Mouse (Mus musculus) layer of hippocampus, adult 8-10 months (tissue): ENCODE results near the gene Tnik. TPM values are rescaled to one million over a fixed set of nuclear protein-coding genes. Genes with fewer than 3 reads are reported as not detected.

Experiments
- DNase-seq, 2 experiments: peaks; one replicate each; pipeline ENCODE4 v3.0.0; 2022; ENCODE audit warnings: low spot score in 2 of 2
- microRNA-seq, 2 experiments: library from miRNA; unstranded; fragments of <30 nt; microRNA quantifications; one replicate each; pipeline ENCODE4 v1.2.0; 2022
- total RNA-seq, 4 experiments: library from RNA; stranded (reverse); gene quantifications; 2 replicates each; pipeline ENCODE4 v1.2.4; 2022

The Tnik gene
- total RNA-seq, 4 experiments from 2014 or later = 174 to 209 (median 197) TPM

DNA sequence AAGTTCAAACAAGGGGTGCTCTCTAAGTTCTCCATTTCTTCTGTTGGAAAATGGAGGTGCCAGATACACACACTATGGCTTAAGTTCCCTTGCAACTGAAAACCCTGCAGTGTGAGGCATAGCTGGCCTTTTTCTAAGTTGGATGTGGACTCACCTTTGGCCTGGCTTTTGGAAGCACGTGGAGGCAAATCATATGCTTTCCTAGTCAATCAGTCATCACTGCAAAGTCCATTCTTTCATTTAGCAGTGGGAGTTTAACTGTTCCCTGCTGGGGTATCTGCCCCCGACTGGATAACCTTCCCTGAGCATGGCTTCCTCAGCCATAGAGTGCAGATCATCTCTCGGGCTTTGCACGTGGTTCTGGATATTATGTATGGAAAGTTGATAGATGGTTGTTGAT, 436.6 kb downstream of the Tnik start:
- DNase-seq = no peak

DNA sequence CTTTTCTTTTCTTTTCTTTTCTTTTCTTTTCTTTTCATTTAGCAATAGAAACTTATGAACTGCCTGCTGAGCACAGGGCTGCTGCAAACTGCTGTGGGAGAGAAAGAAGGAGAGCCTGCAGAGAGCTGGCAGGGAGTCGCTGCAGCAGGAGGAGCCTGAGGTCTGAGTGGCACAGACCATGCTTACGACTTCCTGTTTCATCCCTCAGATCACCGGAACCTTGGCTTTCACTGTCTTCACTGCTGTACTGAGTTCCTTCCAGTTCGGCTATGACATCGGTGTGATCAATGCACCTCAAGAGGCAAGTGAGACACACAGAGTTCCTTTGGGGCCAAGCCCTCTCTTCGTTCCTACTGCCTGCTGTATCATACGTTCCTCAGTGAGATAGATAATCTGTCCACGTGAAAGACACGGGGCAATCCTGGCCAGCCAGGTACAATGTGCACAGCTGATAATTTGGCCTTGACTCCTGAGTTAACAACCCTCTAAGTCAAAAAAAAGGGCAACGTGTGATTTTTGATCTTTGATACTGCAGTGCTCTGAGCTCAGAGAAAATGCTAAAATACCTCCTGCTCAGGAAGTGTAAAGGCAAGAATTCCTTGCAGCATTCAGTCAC, 442.6 kb downstream of the Tnik start:
- no peak for DNase-seq

DNA sequence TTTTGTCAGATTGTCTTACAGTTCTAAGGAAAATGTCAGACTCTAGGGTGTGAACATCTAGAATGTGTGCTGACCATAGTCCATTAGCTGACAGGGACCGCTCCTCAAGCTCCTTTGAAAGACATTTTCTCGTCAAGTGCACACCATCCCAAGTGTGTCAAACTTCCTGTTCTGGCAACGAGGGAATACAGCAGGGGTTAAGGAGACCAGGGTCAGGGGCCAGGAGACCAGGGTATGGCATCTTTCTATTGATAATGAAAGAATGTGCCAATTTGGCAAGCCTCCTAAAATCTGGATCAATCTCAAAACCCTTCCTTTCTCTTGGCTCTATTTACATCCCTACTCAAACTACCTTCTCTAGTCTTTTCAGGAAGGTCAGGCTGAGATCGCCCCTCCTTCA, 443.7 kb downstream of the Tnik start:
- DNase-seq = no peak

DNA sequence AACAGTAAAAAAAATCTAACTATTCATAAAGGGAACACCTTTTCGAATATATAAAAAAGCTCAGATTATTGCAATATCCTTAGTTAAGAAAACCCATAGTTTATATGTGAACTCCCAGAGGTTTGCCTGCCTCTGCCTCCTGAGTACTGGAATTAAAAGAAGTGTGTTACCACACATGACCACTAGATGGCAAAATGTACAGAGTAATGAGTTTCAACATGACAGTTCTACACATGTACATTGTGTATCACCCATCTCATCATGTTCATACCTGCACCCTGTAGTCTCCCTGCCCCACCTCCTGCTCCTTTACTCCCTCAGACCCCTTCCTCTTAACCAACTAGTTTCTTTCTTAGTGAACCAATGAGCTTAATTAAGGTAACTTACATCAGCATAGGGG, 446.7 kb downstream of the Tnik start:
- DNase-seq = no peak

DNA sequence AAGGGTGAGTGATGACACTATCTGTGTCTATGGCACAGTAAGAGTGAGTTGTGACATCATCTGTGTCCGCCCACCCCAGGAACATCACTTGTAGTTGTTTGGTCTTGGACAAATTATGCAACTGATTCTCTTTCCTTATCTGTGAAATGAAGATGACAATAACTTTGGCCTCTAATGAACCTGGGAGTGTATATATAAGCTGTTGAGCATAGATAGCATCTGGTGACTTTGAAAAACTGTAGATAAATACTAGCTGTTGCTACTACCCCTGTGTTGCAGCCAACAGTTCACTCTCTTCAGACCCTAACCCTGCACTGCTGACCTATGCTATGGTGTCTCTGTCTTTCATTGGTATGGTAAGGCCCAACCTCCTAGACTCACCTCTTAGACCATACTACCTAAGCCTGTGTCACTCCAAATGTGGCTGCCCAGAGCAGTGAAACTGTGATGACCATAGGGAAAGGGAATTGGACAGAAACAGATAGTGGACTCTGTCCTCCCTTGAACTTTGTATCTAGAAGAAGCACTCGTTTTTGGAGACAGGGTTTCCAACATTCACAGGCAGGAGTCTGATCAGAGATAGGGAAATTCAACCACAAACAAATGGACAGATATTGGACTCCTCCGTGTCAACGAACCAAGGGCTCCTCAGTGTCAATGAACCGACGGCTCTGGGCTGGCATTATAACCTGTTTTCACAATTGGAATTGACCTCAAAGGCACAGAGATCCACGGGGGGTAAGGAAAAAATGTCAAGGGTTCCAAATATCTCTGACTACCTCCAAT, 451.1 kb downstream of the Tnik start:
- no peak for DNase-seq

GRCm38 (mm10) chr3:28718521-28718920, 455.5 kb downstream of the Tnik start:
- DNase-seq = no peak

GRCm38 (mm10) chr3:28721218-28721617, 458.2 kb downstream of the Tnik start:
- no peak for DNase-seq

- no peak for DNase-seq
These were observed 458.8 kb downstream of the Tnik start for GRCm38 (mm10) chr3:28721838-28722237.

DNA sequence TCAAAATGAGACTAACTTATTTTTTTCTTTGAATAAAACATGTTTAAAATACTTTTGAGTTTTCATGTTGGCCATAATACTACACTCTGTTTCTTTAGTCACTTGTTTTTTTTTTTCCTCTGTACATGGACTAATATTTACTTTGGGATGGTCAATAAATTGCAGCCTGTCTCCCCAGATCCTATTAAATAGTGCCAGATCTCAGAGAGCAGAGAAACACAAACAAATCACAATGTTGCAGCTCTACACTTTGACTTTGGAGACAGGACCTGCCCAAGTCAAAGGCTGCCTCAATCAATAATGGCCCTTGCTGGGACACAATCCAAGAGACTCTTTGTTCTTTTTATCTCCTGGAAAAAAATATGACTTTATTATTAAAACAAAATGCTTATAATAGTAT, 459.5 kb downstream of the Tnik start:
- no peak for DNase-seq

- DNase-seq = no peak
These were observed 460.5 kb downstream of the Tnik start for GRCm38 (mm10) chr3:28723534-28723933.

- DNase-seq = no peak
These were observed 462.2 kb downstream of the Tnik start for GRCm38 (mm10) chr3:28725203-28725602.

Small RNA genes lying within 50 kb of the gene (microRNA-seq; reads per million reads assigned to microRNA genes)
- 0.51 to 0.96 reads per million in 2 experiments for gene Mir466q
